Mouse (Mus musculus) 416B (cell line): ENCODE measurements around the gene Iqsec3.

Experiments used
- DNase-seq: peaks from one replicate; pipeline ENCODE4 v3.0.0; 2011; ENCODE audit warnings: low read depth

Gene Iqsec3

GRCm38 (mm10) chr6:121473093-121473821 is at the start of gene Iqsec3:
Gene Iqsec3, minus strand, starts transcription at chr6:121473678.
- DNase-seq, result peak; percentile 32

- DNase-seq, result no peak
Measured at GRCm38 (mm10) chr6:121522106-121522705, 48.7 kb upstream of the Iqsec3 start.

- no peak for DNase-seq
Measured at GRCm38 (mm10) chr6:121521030-121521429, 47.6 kb upstream of the Iqsec3 start.

- DNase-seq, result no peak
Measured at GRCm38 (mm10) chr6:121519896-121520295, 46.4 kb upstream of the Iqsec3 start.

GRCm38 (mm10) chr6:121519266-121519810 is 45.9 kb upstream of the Iqsec3 start:
- DNase-seq, result no peak

- no peak for DNase-seq
Measured at GRCm38 (mm10) chr6:121517726-121518125, 44.2 kb upstream of the Iqsec3 start.

- no peak for DNase-seq
Measured at GRCm38 (mm10) chr6:121510381-121510780, 36.9 kb upstream of the Iqsec3 start.

GRCm38 (mm10) chr6:121509871-121510270 is 36.4 kb upstream of the Iqsec3 start:
- no peak for DNase-seq

GRCm38 (mm10) chr6:121508266-121508665 is 34.8 kb upstream of the Iqsec3 start:
- peak; percentile 24 for DNase-seq

GRCm38 (mm10) chr6:121501044-121501638 is 27.7 kb upstream of the Iqsec3 start:
- DNase-seq, result no peak

GRCm38 (mm10) chr6:121499856-121500255 is 26.4 kb upstream of the Iqsec3 start:
- DNase-seq, result no peak

- no peak for DNase-seq
Measured at GRCm38 (mm10) chr6:121498819-121499535, 25.5 kb upstream of the Iqsec3 start.

GRCm38 (mm10) chr6:121495606-121496005 is 22.1 kb upstream of the Iqsec3 start:
- no peak for DNase-seq

GRCm38 (mm10) chr6:121495026-121495425 is 21.5 kb upstream of the Iqsec3 start:
- DNase-seq, result no peak

GRCm38 (mm10) chr6:121494319-121494718 is 20.8 kb upstream of the Iqsec3 start:
- no peak for DNase-seq

GRCm38 (mm10) chr6:121491339-121491738 is 17.9 kb upstream of the Iqsec3 start:
- no peak for DNase-seq

GRCm38 (mm10) chr6:121472273-121472672 is 1.2 kb downstream of the Iqsec3 start:
- no peak for DNase-seq

GRCm38 (mm10) chr6:121468235-121468634 is 5.2 kb downstream of the Iqsec3 start:
- DNase-seq, result no peak

- no peak for DNase-seq
Measured at GRCm38 (mm10) chr6:121462628-121463340, 10.7 kb downstream of the Iqsec3 start.

GRCm38 (mm10) chr6:121457381-121457780 is 16.1 kb downstream of the Iqsec3 start:
- no peak for DNase-seq

- no peak for DNase-seq
Measured at GRCm38 (mm10) chr6:121456651-121457050, 16.8 kb downstream of the Iqsec3 start.
